Mouse (Mus musculus) ES-Bruce4 (cell line): ENCODE measurements around the gene Gmppb. TPM values are rescaled to one million over a fixed set of nuclear protein-coding genes. Genes with fewer than 3 reads are reported as not detected.

ENCODE experiments used
- H3K27ac ChIP-seq: 2 replicates; pipeline ENCODE4 v1.5.1; 2012; ENCODE audit warnings: low read length, inconsistent platforms; ENCODE audit not compliant: insufficient read depth
- H3K27me3 ChIP-seq: 2 replicates; pipeline ENCODE4 v1.6.1; 2012; ENCODE audit warnings: mild to moderate bottlenecking, low read length, inconsistent platforms; ENCODE audit not compliant: control insufficient read depth, poor library complexity, insufficient read depth, severe bottlenecking
- H3K36me3 ChIP-seq: 2 replicates; pipeline ENCODE4 v1.6.1; 2012; ENCODE audit warnings: inconsistent platforms, mild to moderate bottlenecking, low read length, moderate library complexity; ENCODE audit not compliant: control insufficient read depth, poor library complexity, insufficient read depth, severe bottlenecking
- H3K4me1 ChIP-seq: one replicate; pipeline ENCODE4 v1.8.1; 2011; ENCODE audit warnings: low read length; ENCODE audit not compliant: control insufficient read depth, insufficient read depth
- H3K4me3 ChIP-seq: 2 replicates; pipeline ENCODE4 v1.5.1; 2011; ENCODE audit warnings: low read depth, mild to moderate bottlenecking, low read length
- H3K9ac ChIP-seq: 2 replicates; pipeline ENCODE4 v1.6.1; 2012; ENCODE audit warnings: low read depth, mild to moderate bottlenecking, inconsistent platforms; ENCODE audit not compliant: poor library complexity, severe bottlenecking
- H3K9me3 ChIP-seq: replicated peaks from 2 replicates; pipeline ENCODE4 v1.6.1; 2012; ENCODE audit warnings: mild to moderate bottlenecking, low read length, inconsistent platforms; ENCODE audit not compliant: control insufficient read depth, poor library complexity, insufficient read depth, severe bottlenecking
- CTCF ChIP-seq: IDR thresholded peaks from one replicate; pipeline ENCODE4 v1.8.1; 2011; ENCODE audit warnings: low read depth, low read length
- EP300 ChIP-seq: IDR thresholded peaks from 2 replicates; pipeline ENCODE4 v1.6.1; 2011; ENCODE audit warnings: low read depth, low read length; ENCODE audit not compliant: insufficient read depth
- POLR2A ChIP-seq: IDR thresholded peaks from one replicate; pipeline ENCODE4 v1.8.1; 2011; ENCODE audit warnings: low read length; ENCODE audit not compliant: insufficient read depth
- polyA plus RNA-seq: library from polyadenylated mRNA; stranded (reverse); fragments of >200 nt; gene quantifications from 2 replicates; pipeline ENCODE4 v1.2.4, GENCODE M21; 2011; ENCODE audit warnings: low read depth; ENCODE audit not compliant: missing spikeins, insufficient read depth, insufficient read length

The Gmppb gene
- polyA plus RNA-seq, 1 experiment: 10.2 TPM

GRCm38 (mm10) chr9:108093586-108093985, 44.5 kb downstream of the Gmppb start:
- H3K9me3 ChIP-seq: no peaks in the 10 kb centered on the region
- H3K4me1 ChIP-seq: peaks cover 2% of the 10 kb centered on the region
- peak overlapping the region; percentile 87 for H3K9ac ChIP-seq
- H3K4me3 ChIP-seq: peak overlapping the region; percentile 99
- no peaks in the 10 kb centered on the region for H3K27me3 ChIP-seq
- peaks cover 10% of the 10 kb centered on the region for H3K36me3 ChIP-seq
- H3K27ac ChIP-seq: no peak overlapping the region
- TF ChIP-seq EP300 (no peak), POLR2A (no peak), CTCF (no peak)

DNA sequence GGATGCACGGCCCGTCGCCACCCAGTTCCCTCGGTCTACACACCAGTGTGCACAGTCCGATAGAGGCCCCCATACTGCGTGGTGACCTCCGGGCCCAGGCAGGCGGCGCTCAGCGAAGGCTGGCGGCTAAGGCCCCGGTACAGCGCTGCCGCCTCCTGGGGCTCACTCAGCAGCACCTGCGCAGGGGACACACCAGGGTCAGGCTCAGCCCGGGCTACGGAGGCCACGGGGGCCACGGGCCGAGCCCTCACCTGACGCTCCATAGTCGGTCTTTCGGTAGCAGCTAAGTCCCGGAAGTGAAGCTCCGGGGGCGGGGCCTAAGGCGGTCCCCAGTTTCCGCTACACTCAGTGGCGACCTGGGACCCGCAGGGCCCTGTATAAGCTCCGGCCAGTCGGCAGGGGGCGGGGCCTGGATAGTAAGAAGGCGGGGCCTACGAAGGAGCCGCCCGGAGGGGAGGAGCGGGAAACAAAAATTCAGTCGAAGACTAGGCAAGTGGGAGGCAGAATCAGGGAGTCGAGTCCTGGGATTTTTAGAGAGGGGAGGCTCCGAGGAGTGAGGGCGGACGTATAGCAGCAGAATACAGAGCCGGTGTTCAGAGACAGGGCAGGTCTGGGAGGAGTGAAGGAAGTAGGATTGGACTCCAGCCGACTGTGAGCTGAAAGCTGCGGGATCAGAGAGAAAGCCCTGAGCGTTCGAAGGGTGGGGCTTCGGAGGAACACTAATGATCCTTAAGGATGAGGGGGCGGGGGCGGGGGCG, 45.3 kb downstream of the Gmppb start, which contains the start of gene Apeh:
Gene Apeh, minus strand, starts transcription at position 423 of the 758 bp plus-strand sequence.
- H3K4me1 ChIP-seq: peaks cover 3% of the 10 kb centered on the region
- peaks cover 10% of the 10 kb centered on the region for H3K36me3 ChIP-seq
- 0 out of 2 replicates have a peak within 1 kb of the TSS, but pooled peaks have one; percentile 7 for H3K27ac ChIP-seq
- no peak for TF ChIP-seq CTCF
- TF ChIP-seq EP300: no peak
- peak; percentile 16 for TF ChIP-seq POLR2A
- H3K27me3 ChIP-seq: no peaks in the 10 kb centered on the region
- H3K4me3 ChIP-seq: peak within 1 kb of the TSS; percentile 99
- peak within 1 kb of the TSS; percentile 87 for H3K9ac ChIP-seq
- H3K9me3 ChIP-seq: no peaks in the 10 kb centered on the region

DNA sequence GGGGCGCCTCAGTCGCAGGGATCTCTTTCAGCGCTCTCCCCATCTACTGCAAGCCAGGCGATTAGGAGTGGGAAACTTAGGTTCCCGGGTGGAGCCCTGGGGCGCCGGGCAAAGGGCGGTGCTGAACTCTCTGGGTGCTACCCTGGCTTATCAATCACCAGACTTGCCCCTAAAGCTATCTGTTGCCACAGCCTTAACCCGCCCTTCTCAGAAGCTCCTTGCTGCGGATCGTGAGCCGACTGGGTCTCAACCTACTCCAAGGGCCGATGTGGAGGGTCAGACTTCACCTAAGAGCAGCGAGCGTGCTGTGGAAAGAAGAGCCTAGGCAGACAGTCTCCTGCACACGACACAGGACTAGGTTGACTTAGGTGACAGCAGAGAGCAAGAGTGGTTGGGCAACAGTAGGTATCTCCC, 46.0 kb downstream of the Gmppb start:
- Histone ChIP-seq H3K4me3 (peak overlapping the region; percentile 37), H3K9ac (peak overlapping the region; percentile 87), H3K4me1 (peaks cover 5% of the 10 kb centered on the region), H3K36me3 (peaks cover 10% of the 10 kb centered on the region), H3K27me3 (no peaks in the 10 kb centered on the region), H3K27ac (no peak overlapping the region), H3K9me3 (no peaks in the 10 kb centered on the region)
- TF ChIP-seq CTCF (no peak), EP300 (no peak), POLR2A (no peak)

DNA sequence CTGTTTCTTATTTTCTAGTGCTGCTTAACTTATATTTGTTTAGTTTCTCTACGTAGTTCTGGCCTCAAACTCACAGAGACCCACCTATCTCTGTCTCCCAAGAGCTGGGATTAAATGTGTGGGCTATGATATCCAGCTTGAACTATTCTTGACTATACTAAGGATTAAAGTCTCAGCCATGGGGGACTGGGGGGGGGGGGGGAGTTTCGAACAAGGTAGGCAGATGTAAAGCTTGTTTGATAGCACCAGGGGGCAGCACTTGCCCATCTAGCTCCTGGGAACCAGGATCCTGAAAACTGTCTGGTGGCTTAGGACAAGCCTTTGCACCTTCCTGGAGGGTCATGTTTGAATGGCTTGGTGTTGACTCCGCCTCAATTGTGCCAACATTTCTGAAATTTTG, 46.5 kb downstream of the Gmppb start:
- H3K9ac ChIP-seq: no peak overlapping the region

DNA sequence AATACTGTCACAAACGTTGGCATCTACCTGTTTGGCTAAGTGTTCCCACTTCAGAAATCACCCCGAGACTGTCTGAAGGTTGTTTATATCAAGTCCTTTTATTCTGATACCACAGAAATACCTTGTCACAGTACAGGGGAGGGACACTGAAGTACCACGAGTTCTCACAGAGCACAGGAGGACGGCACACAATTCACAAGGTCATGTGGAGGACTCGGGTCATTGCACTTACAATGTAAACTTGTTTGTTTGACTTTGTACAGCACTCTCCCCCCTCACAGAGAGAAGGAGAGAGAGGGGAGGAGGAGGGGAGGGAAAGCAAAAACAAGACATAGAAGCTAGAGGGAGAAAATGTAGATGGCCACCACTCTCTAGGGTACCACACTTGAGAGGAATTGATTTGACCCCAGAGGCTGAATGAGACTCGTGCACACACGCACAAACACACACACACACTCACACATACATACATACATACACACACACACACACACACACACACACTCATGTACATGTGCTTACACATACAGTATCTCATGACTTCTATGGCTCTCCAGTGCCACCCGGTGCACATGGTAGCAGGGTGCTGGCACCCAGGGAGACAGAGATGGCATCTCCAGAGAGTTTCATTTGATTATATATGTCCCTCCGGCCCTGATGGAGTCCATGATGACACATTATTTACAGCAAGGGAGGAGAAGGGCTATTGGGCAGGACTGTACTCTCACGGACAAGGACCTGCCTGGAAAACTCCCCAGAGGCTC, 47.1 kb downstream of the Gmppb start:
- peaks cover 5% of the 10 kb centered on the region for H3K4me1 ChIP-seq
- TF ChIP-seq EP300: no peak
- TF ChIP-seq POLR2A: no peak
- no peak for TF ChIP-seq CTCF
- H3K9me3 ChIP-seq: no peaks in the 10 kb centered on the region
- no peak overlapping the region for H3K9ac ChIP-seq
- H3K36me3 ChIP-seq: peaks cover 5% of the 10 kb centered on the region
- no peaks in the 10 kb centered on the region for H3K27me3 ChIP-seq
- no peak overlapping the region for H3K27ac ChIP-seq
- no peak overlapping the region for H3K4me3 ChIP-seq

More for the DNA sequence above, 46.5 kb downstream of the Gmppb start:
- TF ChIP-seq CTCF (peak; percentile 68), EP300 (no peak), POLR2A (no peak)
- Histone ChIP-seq H3K36me3 (peaks cover 10% of the 10 kb centered on the region), H3K4me3 (no peak overlapping the region), H3K9me3 (no peaks in the 10 kb centered on the region), H3K4me1 (peaks cover 5% of the 10 kb centered on the region), H3K27ac (no peak overlapping the region), H3K27me3 (no peaks in the 10 kb centered on the region)

DNA sequence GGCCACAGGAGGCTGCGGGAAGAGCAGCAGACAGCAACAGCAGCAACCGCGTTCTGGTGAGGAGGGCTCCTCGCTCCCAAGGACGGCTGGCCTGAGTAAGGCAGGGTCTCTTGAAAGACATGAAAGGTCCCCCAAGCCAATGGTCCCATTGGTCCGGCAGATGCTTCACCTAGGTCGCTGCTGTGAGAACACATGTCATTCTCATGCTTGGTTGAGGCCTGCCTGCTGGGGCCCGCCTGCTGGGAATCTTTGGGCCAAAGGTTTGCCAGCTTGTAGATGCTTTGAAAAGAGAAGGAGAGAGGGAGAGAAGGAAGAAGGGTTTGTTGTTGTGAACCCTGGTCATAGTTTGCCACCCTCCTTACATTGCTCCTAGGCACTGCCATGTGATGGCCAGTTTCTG, 50.6 kb downstream of the Gmppb start:
- Histone ChIP-seq H3K9ac (no peak overlapping the region), H3K27me3 (no peaks in the 10 kb centered on the region), H3K27ac (no peak overlapping the region), H3K4me3 (no peak overlapping the region), H3K36me3 (no peaks in the 10 kb centered on the region), H3K4me1 (peaks cover 5% of the 10 kb centered on the region), H3K9me3 (no peaks in the 10 kb centered on the region)
- TF ChIP-seq EP300 (no peak), POLR2A (no peak), CTCF (no peak)

Other genes starting within 250 kb of the Gmppb start
- gene Rbm6, start 176.0 kb upstream of the Gmppb start, polyA plus RNA-seq: 115 and 130 TPM in 2 replicates
- 3.0 and 4.2 TPM in 2 replicates for gene Mon1a, start 161.1 kb upstream of the Gmppb start, polyA plus RNA-seq
- 0.16 and 0.61 TPM in 2 replicates for gene Mst1r, start 142.4 kb upstream of the Gmppb start, polyA plus RNA-seq
- gene Actl11, start 120.8 kb upstream of the Gmppb start, polyA plus RNA-seq: not detected in 2 replicates
- gene Camkv, start 113.6 kb upstream of the Gmppb start, polyA plus RNA-seq: 4.0 and 5.6 TPM in 2 replicates
- 17.2 and 20.4 TPM in 2 replicates for gene Traip, start 99.1 kb upstream of the Gmppb start, polyA plus RNA-seq
- gene Uba7, start 73.7 kb upstream of the Gmppb start, polyA plus RNA-seq: 0.52 and 2.1 TPM in 2 replicates
- gene Gm20661, start 66.2 kb upstream of the Gmppb start, polyA plus RNA-seq: not detected in 2 replicates
- 1.4 and 2.6 TPM in 2 replicates for gene Inka1, start 63.4 kb upstream of the Gmppb start, polyA plus RNA-seq
- 0.81 TPM in 1 of 2 replicates, not detected in the other for gene Cdhr4, start 56.7 kb upstream of the Gmppb start, polyA plus RNA-seq
- not detected in 2 replicates for gene Gm20662, start 52.9 kb upstream of the Gmppb start, polyA plus RNA-seq
- 46.9 and 49.1 TPM in 2 replicates for gene Ip6k1, start 46.7 kb upstream of the Gmppb start, polyA plus RNA-seq
- gene Amigo3, start 3.9 kb downstream of the Gmppb start, polyA plus RNA-seq: 0.24 and 0.61 TPM in 2 replicates
- gene Mst1, start 31.2 kb downstream of the Gmppb start, polyA plus RNA-seq: 1.2 and 3.0 TPM in 2 replicates
- gene Rnf123, start 34.1 kb downstream of the Gmppb start, polyA plus RNA-seq: 19.7 and 20.9 TPM in 2 replicates
- 37.6 and 48.1 TPM in 2 replicates for gene Apeh, start 45.4 kb downstream of the Gmppb start, polyA plus RNA-seq
- 0.43 and 0.62 TPM in 2 replicates for gene Bsn, start 141.1 kb downstream of the Gmppb start, polyA plus RNA-seq
- gene Dag1, start 214.7 kb downstream of the Gmppb start, polyA plus RNA-seq: 116 and 124 TPM in 2 replicates
- gene Nicn1, start 241.2 kb downstream of the Gmppb start, polyA plus RNA-seq: 18.3 and 23.1 TPM in 2 replicates
- 69.2 and 69.3 TPM in 2 replicates for gene Amt, start 247.6 kb downstream of the Gmppb start, polyA plus RNA-seq